Mouse (Mus musculus) bone marrow macrophage, adult 2 months (primary cell): ENCODE measurements around the gene Mthfs.

Experiments
- CTCF ChIP-seq: IDR thresholded peaks from 2 replicates; pipeline ENCODE4 v1.5.1; 2012; ENCODE audit warnings: low read depth, mild to moderate bottlenecking, low read length, moderate library complexity
- POLR2A ChIP-seq: IDR thresholded peaks from 2 replicates; pipeline ENCODE4 v1.6.1; 2012; ENCODE audit warnings: mild to moderate bottlenecking, low read depth, low read length, borderline replicate concordance

DNA sequence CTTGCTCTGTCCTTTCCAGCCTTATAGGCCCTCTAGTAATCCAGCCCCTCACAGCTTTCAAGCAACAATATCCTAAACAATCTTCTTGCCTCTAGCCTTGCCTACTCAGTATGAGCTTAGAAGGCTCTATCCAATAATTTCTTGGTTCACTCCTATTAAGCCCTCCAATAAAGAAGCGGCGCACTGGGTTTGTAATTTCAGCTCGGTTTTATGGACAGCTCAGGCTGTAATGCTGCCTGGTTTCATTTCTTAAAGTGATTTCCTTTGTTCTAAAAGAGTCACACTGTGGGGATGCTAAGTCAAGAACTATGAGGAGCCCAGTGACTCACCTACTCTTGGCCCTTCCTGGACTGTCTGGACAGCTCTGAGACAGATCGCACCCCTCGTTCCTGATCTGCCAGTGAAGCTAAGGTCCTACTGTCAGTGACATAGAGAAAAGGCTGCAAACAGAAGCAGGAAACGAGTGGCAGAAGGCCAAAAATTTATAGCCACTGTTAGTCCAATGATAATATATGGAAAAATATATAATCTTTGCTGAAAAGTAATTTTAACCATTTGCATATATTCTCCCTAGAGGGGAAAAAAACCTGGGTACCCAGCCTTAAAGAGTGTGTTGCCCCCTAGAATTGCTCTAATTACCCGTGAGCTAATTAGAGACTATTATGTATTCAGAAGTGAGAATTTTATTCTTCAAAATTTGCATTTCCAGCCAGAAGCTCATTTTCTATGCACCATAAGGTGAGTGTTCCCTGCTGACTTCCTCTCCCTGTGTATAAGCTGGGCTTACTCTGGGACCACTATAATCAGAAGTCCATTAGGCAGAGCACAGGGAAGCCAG, 98.1 kb downstream of the Mthfs start:
- TF ChIP-seq POLR2A (no peak), CTCF (no peak)
